Mouse (Mus musculus) adrenal gland, adult 10 weeks (tissue): ENCODE results near the gene Apobec2. TPM values are rescaled to one million over a fixed set of nuclear protein-coding genes. Genes with fewer than 3 reads are reported as not detected.

Experiments
- polyA plus RNA-seq: library from polyadenylated mRNA; stranded (reverse); fragments of 350-450 nt; fragmentation: Illumina TruSeq; extraction: RNeasy Lipid Tissue Mini Kit (QIAGEN cat#74804); gene quantifications from one replicate; pipeline ENCODE4 v1.2.3, GENCODE M21; 2014; ENCODE audit warnings: low read depth, low replicate concordance

Gene Apobec2
- 2.6 TPM for polyA plus RNA-seq

GRCm38 (mm10) chr17:48432158-48432980 lies at the start of gene Apobec2:
TSS of gene Apobec2 (minus strand) at chr17:48432930.

GRCm38 (mm10) chr17:48454688-48455087 lies 22.0 kb upstream of the Apobec2 start, which contains the start of gene Unc5cl:
TSS of gene Unc5cl (plus strand) at chr17:48454901.

GRCm38 (mm10) chr17:48451353-48451675 lies 18.6 kb upstream of the Apobec2 start, which contains the start of gene Tspo2:
TSS of gene Tspo2 (minus strand) at chr17:48451522.

GRCm38 (mm10) chr17:48409380-48410298 lies 23.1 kb downstream of the Apobec2 start, which contains the start of the genes Nfya and Oard1:
TSS of gene Nfya (minus strand) at chr17:48409906.
TSS of gene Oard1 (plus strand) at chr17:48410014.

Other genes starting within 250 kb of the Apobec2 start
- 0.52 TPM for gene Trem1, start 200.2 kb downstream of the Apobec2 start, polyA plus RNA-seq
- not detected for gene Trem3, start 185.2 kb downstream of the Apobec2 start, polyA plus RNA-seq
- not detected for gene Treml4, start 168.6 kb downstream of the Apobec2 start, polyA plus RNA-seq
- gene Treml2, start 133.4 kb downstream of the Apobec2 start, polyA plus RNA-seq: 0.29 TPM
- not detected for gene B430306N03Rik, start 116.8 kb downstream of the Apobec2 start, polyA plus RNA-seq
- not detected for gene Trem2, start 86.5 kb downstream of the Apobec2 start, polyA plus RNA-seq
- not detected for gene Treml1, start 73.0 kb downstream of the Apobec2 start, polyA plus RNA-seq
- gene Nfya, start 23.0 kb downstream of the Apobec2 start, polyA plus RNA-seq: 21.8 TPM
- gene Oard1, start 22.9 kb downstream of the Apobec2 start, polyA plus RNA-seq: 44.0 TPM
- not detected for gene Tspo2, start 18.6 kb upstream of the Apobec2 start, polyA plus RNA-seq
- not detected for gene Unc5cl, start 22.0 kb upstream of the Apobec2 start, polyA plus RNA-seq